Mouse (Mus musculus) midbrain, postnatal 0 days (tissue): ENCODE results near the gene Map7. TPM values are rescaled to one million over a fixed set of nuclear protein-coding genes. Genes with fewer than 3 reads are reported as not detected.

Experiments
- ATAC-seq: fragments of 200-750 bp; cut with Nextera tagmentation; 2 replicates; pipeline ENCODE4 v1.8.0; 2017; ENCODE audit warnings: moderate number of reproducible peaks, mild to moderate bottlenecking, moderate TSS enrichment, moderate library complexity; ENCODE audit not compliant: low FRiP score
- DNase-seq: peaks from one replicate; pipeline ENCODE4 v3.0.0-alpha.2; 2015; ENCODE audit warnings: low spot score
- H3K27ac ChIP-seq: fragments of 300-500 bp; sonication (generic); 2 replicates; pipeline ENCODE4 v1.5.1; 2014; ENCODE audit warnings: low read depth, mild to moderate bottlenecking, low read length, mixed read lengths
- H3K27me3 ChIP-seq: fragments of 300-500 bp; sonication (generic); 2 replicates; pipeline ENCODE4 v1.6.1; 2014; ENCODE audit warnings: low read length, control low read depth, mixed read lengths; ENCODE audit not compliant: insufficient read depth
- H3K36me3 ChIP-seq: fragments of 300-500 bp; sonication (generic); 2 replicates; pipeline ENCODE4 v1.6.1; 2014; ENCODE audit warnings: low read length, control low read depth, mixed read lengths; ENCODE audit not compliant: insufficient read depth
- H3K4me1 ChIP-seq: fragments of 300-500 bp; sonication (generic); 2 replicates; pipeline ENCODE4 v1.6.1; 2014; ENCODE audit warnings: mild to moderate bottlenecking, control low read depth, antibody characterized with exemption, low read length, mixed read lengths; ENCODE audit not compliant: insufficient read depth
- H3K4me2 ChIP-seq: fragments of 300-500 bp; sonication (generic); 2 replicates; pipeline ENCODE4 v1.6.1; 2014; ENCODE audit warnings: low read depth, mild to moderate bottlenecking, low read length, mixed read lengths; ENCODE audit not compliant: poor library complexity, severe bottlenecking
- H3K4me3 ChIP-seq: fragments of 300-500 bp; sonication (generic); 2 replicates; pipeline ENCODE4 v1.5.1; 2014; ENCODE audit warnings: low read depth, mild to moderate bottlenecking, low read length, moderate library complexity
- H3K9ac ChIP-seq: fragments of 300-500 bp; sonication (generic); replicated peaks from 2 replicates; pipeline ENCODE4 v1.6.1; 2014; ENCODE audit warnings: mild to moderate bottlenecking, low read length, moderate library complexity, mixed read lengths; ENCODE audit not compliant: poor library complexity, severe bottlenecking
- H3K9me3 ChIP-seq: fragments of 300-500 bp; sonication (generic); 2 replicates; pipeline ENCODE4 v1.6.1; 2016; ENCODE audit warnings: low read length, control low read depth
- CTCF ChIP-seq: IDR thresholded peaks from 2 replicates; pipeline ENCODE4 v1.5.1; 2016; ENCODE audit warnings: antibody characterized with exemption, mild to moderate bottlenecking
- WGBS: fragments of 180-500 bp; shearing (Covaris S2); extraction: QIAGEN DNeasy Blood & Tissue Kit; methylation state at CpG from one replicate; pipeline ENCODE4 v1.1.7; 2014; 5-methylcytosine and 5-hydroxymethylcytosine counted together
- polyA plus RNA-seq: library from polyadenylated mRNA; unstranded; fragments of >200 nt; fragmentation: Nextera tagmentation; extraction: Ambion mirVana; gene quantifications from 2 replicates; pipeline ENCODE4 v1.2.1, GENCODE M21; 2015
- total RNA-seq: library from RNA; depleted of rRNA; stranded (reverse); fragments of >200 nt; gene quantifications from 2 replicates; pipeline ENCODE4 v1.2.3, GENCODE M21; 2014

Map7 gene
- total and polyA plus RNA-seq, 2 experiments from 2014 or later = 8.3 to 8.7 TPM

- no peak overlapping the region for H3K4me3 ChIP-seq
- H3K27me3 ChIP-seq = no peaks in the 10 kb centered on the region
- no peak for ATAC-seq
- no peaks in the 10 kb centered on the region for H3K4me1 ChIP-seq
- no peaks in the 10 kb centered on the region for H3K9me3 ChIP-seq
- H3K9ac ChIP-seq = no peak overlapping the region
- no peak overlapping the region for H3K27ac ChIP-seq
- H3K36me3 ChIP-seq = no peaks in the 10 kb centered on the region
- WGBS = 82% methylated on average over 10 of the region's 10 CpGs
- H3K4me2 ChIP-seq = no peak overlapping the region
- TF ChIP-seq CTCF = no peak
- DNase-seq = peak; percentile 14
These were observed 72.3 kb downstream of the Map7 start for GRCm38 (mm10) chr10:20220443-20221071.

DNA sequence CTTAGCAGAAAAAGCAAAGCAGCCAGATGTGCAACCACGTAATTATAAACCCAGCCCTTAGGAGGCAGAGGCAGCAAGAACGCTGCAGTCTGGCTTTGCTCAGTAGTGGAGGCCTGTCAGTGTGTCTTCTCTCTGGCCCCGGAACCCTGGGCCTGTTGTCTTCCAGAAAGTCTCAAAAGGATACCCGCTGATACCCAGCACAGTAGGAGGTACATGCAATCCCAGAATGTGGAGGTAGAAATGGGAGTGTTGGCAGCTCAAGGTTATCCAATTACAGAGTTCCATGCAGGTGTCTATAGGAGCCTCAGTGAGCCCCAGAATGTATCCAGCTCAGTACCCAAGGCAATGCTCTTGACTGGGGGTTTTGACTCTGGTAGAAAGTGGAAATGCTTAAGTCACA is 73.7 kb downstream of the Map7 start:
- no peak for ATAC-seq

DNA sequence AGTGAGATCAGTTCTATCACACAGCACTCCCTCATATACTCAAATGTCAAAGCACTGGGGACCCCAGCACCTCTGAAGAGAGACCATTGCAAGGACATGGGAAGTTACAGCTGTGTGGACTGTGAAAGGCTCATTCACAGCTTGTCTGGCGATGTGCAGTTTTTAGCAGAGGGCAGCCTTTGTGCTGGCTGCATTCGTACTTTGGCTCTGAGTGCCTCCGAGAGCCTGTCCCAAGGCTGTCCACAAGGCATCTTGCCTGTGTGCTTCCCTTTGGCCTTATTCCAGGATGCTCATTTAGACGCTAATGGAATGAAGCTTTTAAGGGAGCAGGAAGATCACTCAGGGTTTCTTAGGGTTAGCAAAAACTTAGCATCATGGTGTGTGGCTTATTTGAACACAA is 78.5 kb downstream of the Map7 start:
- no peak overlapping the region for H3K9ac ChIP-seq
- DNase-seq (peak; percentile 59), ATAC-seq (no peak)
- no peaks in the 10 kb centered on the region for H3K36me3 ChIP-seq
- H3K4me3 ChIP-seq = no peak overlapping the region
- no peak for TF ChIP-seq CTCF
- no peak overlapping the region for H3K4me2 ChIP-seq
- no peaks in the 10 kb centered on the region for H3K27me3 ChIP-seq
- WGBS = 60% methylated on average over 4 of the region's 4 CpGs
- H3K4me1 ChIP-seq = no peaks in the 10 kb centered on the region
- no peak overlapping the region for H3K27ac ChIP-seq
- H3K9me3 ChIP-seq = no peaks in the 10 kb centered on the region

More for the DNA sequence above, 73.7 kb downstream of the Map7 start:
- no peak for TF ChIP-seq CTCF
- Histone ChIP-seq H3K4me1 (no peaks in the 10 kb centered on the region), H3K27ac (no peak overlapping the region), H3K27me3 (no peaks in the 10 kb centered on the region), H3K9ac (no peak overlapping the region), H3K4me3 (no peak overlapping the region), H3K4me2 (no peak overlapping the region), H3K36me3 (no peaks in the 10 kb centered on the region), H3K9me3 (no peaks in the 10 kb centered on the region)
- no peak for DNase-seq
- WGBS = 73% methylated on average over 4 of the region's 4 CpGs

DNA sequence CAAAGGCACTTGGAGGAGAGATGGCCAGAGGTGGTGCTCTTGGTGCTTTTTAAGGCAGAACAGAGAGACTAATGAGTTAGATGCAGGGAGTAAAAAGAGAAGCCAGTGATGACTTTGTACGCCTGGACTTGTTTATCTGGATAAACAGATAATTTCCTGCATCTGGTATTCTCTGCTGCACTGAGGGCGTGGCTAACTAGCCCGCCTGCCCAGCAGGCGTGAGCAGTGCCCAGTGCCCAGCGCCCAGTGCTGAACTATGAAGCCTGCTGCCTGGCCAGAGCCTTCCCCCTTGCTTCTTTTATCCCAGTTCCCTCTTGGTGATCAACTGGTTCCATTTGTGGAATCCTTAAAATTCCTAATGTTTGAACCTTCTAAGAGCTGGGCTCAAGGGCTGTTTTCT is 81.8 kb downstream of the Map7 start:
- WGBS = 93% methylated on average over 5 of the region's 5 CpGs
- H3K4me2 ChIP-seq = no peak overlapping the region
- no peaks in the 10 kb centered on the region for H3K4me1 ChIP-seq
- H3K27me3 ChIP-seq = no peaks in the 10 kb centered on the region
- no peaks in the 10 kb centered on the region for H3K9me3 ChIP-seq
- H3K36me3 ChIP-seq = no peaks in the 10 kb centered on the region
- no peak overlapping the region for H3K4me3 ChIP-seq
- DNase-seq (no peak), ATAC-seq (no peak)
- H3K9ac ChIP-seq = no peak overlapping the region
- H3K27ac ChIP-seq = no peak overlapping the region
- no peak for TF ChIP-seq CTCF

- ATAC-seq = no peak
These were observed 85.2 kb downstream of the Map7 start for GRCm38 (mm10) chr10:20233451-20233850.

DNA sequence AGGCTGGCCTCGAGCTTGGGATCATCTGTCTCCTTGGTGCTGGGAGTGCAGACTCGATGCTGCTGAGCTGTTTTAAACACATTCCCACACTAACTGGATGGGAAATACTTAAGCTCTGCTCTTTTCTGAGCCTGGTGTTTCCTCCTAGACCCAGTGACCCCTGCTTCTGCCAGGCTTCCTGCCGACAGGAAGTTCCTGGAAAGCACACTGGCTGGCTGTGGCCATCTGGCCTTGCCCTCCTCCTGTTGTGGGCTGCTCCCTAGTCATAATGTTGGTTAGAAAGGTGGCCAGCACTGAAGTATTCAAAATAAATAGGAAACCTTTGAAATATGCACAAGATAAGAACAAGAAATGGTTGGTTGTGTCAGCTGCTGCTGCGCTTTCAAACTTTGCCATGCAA is 86.2 kb downstream of the Map7 start:
- H3K4me2 ChIP-seq = no peak overlapping the region
- ATAC-seq (no peak), DNase-seq (no peak)
- no peaks in the 10 kb centered on the region for H3K27me3 ChIP-seq
- H3K9ac ChIP-seq = no peak overlapping the region
- no peaks in the 10 kb centered on the region for H3K9me3 ChIP-seq
- no peak for TF ChIP-seq CTCF
- no peaks in the 10 kb centered on the region for H3K36me3 ChIP-seq
- no peak overlapping the region for H3K27ac ChIP-seq
- 76% methylated on average over 4 of the region's 4 CpGs for WGBS
- H3K4me3 ChIP-seq = no peak overlapping the region
- no peaks in the 10 kb centered on the region for H3K4me1 ChIP-seq

More at GRCm38 (mm10) chr10:20233451-20233850, 85.2 kb downstream of the Map7 start:
- Histone ChIP-seq H3K4me2 (no peak overlapping the region), H3K4me3 (no peak overlapping the region), H3K27me3 (no peaks in the 10 kb centered on the region), H3K4me1 (no peaks in the 10 kb centered on the region), H3K27ac (no peak overlapping the region), H3K9me3 (no peaks in the 10 kb centered on the region), H3K9ac (no peak overlapping the region), H3K36me3 (no peaks in the 10 kb centered on the region)
- WGBS = 94% methylated on average over 10 of the region's 10 CpGs
- no peak for TF ChIP-seq CTCF
- no peak for DNase-seq
